Mouse (Mus musculus): ENCODE measurements around the gene Gm28845.

Gene Gm28845

GRCm38 (mm10) chr1:65119438-65119837 is at the start of gene Gm28845:
TSS of gene Gm28845 (minus strand) at chr1:65119558.
- DNase-seq: no peak

DNA sequence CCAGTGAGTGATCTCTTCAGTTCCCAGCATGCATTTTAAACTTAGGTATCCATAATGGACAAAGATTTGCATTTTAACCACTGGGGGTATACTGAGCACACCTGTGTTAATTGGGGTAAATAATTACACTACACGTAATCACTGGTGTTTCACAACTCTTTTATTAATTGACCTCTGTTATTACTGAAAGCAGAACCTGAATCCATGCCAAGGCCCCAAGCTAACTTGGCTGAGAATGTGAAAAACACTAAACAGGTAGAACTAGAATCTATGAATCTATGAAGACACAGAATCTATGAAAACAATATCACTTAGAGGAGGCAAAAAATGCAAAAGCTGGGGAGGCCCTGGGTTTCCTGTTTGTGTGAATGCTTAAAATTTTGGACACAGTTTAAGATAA is 48.1 kb upstream of the Gm28845 start:
- no peak for DNase-seq

- DNase-seq: no peak
Observed at GRCm38 (mm10) chr1:65162210-65162609, 42.9 kb upstream of the Gm28845 start.

DNA sequence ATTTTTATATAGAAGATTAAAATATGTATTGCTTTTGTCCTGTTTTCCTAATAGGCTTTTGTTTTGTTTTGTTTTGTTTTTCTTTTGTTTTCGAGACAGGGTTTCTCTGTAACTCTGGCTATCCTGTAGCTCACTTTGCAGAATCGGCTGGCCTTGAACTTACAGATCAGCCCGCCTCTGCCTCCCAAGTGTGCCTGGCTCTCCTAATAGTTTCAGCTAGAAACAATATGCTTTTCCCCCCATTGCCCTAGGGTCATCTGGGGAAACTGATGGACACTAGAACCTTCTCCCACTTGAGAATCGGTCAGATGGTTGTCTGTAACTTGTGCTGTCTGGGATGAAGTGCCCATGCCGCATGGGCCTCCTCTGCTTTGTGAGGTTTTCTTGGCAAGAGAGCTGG is 36.8 kb upstream of the Gm28845 start:
- DNase-seq: no peak

DNA sequence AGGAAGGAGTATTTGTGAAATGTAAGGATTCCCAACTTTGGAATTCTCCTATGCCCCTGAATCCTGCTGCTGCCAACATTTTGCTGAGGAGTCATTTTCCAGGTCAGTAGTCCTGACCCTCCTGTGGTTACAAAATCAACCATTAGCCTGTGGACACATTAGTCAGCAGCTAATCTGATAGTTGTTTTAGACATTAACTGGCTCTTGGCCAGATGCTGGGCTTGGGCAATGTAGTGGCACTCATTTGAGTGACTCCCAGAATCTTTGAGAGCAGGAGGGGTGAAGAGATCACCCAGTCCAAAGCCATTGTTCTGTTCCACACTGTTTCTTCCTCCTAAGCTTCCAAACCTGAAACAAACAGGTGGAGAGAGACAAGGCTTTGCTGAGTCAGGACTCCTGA is 35.5 kb upstream of the Gm28845 start:
- peak; percentile 35 for DNase-seq

- DNase-seq: no peak
Observed at GRCm38 (mm10) chr1:65147971-65148370, 28.6 kb upstream of the Gm28845 start.

GRCm38 (mm10) chr1:65147326-65147725 is 28.0 kb upstream of the Gm28845 start:
- no peak for DNase-seq

- no peak for DNase-seq
Observed at GRCm38 (mm10) chr1:65146601-65147000, 27.2 kb upstream of the Gm28845 start.

DNA sequence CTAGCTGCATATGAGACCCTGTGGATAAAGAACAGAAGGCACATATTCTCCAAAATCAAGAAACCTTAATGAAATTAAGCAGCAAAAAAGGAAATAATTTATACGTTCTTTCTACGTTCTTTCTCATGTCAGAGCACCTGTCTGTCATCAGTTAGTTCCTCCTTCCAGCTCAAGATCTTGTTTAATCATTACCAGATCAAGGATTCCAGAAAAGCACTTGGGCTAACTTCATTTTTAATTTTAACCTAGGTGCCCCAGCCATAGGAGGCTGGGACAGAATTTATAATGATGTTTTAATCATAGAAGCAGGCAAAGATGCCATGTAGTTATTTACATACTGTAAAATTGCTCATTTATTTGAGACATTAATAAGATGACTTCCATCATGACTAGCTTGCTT is 25.4 kb upstream of the Gm28845 start:
- DNase-seq: no peak

DNA sequence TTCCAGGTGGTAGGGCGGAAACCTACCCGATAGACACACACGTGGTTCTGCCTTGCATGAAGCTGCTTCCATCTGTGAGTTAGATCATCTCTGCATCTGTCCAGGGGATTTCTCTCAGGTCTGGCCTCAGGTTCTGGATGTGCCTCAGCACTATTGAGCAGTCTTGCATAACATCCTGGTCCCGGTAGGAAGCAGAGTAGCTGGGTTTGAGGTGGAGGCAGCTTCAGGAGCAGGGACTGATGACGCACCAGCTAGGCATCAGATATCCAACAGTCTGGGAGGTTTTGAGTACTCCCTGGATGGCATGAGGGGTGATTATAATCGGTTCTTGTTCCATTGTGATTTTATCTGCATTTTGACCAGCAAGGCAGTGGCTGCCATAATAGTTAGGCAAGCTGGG is 18.2 kb upstream of the Gm28845 start:
- DNase-seq: no peak

DNA sequence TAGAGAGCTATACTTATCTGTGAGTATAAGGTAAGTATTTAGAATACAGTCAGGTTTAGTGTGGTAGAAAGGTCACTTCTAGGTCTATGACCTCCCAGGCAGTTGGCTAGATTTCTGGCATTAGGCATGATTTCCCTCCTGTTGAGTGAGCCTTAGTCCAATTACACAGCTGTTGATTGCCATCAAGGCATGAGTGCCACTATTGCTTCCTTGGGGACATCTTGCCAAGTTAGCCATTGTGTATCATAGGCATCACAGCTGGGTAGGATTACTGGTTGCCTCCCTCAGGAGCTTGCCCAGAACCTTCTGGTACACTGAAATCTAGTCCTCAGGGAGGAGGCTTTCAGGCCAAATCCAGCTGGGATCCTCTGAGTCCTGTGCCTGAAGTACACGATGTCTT is 13.5 kb upstream of the Gm28845 start:
- DNase-seq: no peak

DNA sequence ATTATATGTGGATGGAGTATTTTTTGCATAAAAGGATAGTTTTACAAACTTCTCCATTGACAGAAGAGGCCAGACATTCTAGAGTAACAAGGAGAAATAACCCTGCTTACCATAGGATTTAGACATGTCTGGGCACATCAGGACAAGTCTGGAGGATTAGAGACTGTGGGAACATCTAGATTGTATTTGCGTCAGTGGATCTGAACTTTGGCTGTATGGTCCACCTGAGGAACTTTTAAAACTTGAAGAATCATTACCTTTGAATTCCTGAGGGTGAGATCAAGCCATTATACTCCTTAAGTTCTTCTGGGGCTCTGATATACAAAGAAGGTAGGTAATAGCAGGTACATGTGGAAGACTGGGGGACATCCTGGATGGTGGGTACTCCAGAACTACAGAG is 12.3 kb upstream of the Gm28845 start:
- DNase-seq: no peak

DNA sequence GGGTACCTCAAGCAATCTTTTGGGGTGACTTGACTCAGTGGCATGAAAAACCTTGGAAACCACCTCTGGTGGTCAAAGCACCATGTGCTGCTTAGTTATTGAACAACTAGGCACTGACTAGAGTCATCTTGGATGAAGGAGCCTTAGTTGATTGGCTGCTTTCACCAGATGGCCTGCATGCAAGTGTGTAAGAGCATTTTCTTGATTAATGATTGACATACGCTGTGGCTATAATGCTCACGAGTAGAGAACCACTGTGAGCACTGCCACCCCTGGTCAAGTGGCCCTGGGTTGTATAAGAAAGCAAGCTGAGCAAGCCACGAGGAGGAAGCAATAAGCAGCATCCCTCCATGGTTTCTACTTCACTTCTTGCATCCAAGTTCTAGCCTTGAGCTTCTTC is 10.9 kb upstream of the Gm28845 start:
- DNase-seq: no peak

DNA sequence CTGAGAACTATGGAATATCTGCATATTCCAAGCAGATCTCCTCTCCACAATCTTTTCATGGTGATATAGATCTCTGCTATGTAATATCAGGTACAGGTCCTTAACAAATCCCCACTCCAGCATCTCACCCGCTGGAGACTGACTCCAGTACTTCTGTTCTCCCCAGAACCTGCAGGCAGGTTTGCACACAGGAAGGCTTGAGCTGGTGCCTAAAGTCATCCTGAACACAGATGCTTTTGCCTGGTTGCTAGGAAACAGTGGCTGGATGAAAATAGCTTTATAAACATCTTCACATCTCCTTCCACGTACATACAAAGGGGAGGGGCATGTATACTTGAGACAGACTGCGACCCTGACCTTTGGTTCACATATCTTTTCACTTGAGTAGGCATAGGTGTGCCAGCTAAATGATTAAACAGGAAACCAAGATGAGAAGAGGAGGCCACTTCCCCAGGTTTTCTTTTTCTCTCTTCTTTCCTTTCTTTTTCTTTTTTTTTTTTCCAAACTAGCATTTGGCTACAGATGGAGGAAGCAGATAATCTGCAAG is 10.3 kb upstream of the Gm28845 start:
- no peak for DNase-seq

- no peak for DNase-seq
Observed at GRCm38 (mm10) chr1:65122574-65123372, 3.4 kb upstream of the Gm28845 start, which contains the start of gene D630023F18Rik. TSS of gene D630023F18Rik (minus strand) at chr1:65123214.

- no peak for DNase-seq
Observed at GRCm38 (mm10) chr1:65118150-65118913, 1.0 kb downstream of the Gm28845 start.

GRCm38 (mm10) chr1:65113536-65114172 is 5.7 kb downstream of the Gm28845 start:
- peak; percentile 37 for DNase-seq

- no peak for DNase-seq
Observed at GRCm38 (mm10) chr1:65112807-65113196, 6.6 kb downstream of the Gm28845 start.

DNA sequence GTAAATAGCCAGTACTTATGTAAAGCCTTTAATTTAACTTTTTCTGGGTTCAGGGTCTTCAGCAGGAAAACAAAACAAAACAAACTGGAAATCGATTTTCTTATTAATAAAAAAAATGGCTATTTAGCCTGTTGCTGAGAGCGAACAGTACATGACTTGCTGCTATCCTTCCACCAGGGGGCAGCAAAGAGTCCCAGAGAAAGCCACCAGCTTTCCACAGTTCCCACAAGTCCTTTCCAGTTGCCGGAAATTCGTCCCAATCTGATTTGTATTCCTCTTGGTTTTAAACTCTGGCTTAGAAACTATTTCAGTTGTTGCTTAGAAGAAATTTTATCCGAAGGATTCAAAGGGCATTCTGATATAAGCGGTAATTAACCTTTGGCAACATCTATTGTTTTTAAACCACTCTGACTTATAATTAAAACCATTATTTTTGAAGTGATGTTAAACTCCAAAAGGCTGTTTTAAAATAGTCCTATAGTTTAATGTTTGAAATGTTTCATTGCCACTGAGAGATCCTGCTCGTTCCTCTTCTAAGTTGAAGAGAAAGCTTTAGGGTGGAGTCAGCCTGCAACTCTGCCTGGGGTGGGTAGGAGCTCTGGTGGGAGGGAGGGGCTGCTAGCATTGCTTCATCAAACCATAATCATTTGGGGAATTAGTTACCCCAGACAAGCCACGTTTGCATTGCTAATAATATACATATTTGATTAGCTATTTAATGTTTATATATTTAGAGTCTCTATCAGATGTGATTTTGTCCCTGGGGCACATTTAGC is 7.1 kb downstream of the Gm28845 start:
- peak; percentile 83 for DNase-seq

GRCm38 (mm10) chr1:65109756-65110435 is 9.5 kb downstream of the Gm28845 start:
- no peak for DNase-seq

DNA sequence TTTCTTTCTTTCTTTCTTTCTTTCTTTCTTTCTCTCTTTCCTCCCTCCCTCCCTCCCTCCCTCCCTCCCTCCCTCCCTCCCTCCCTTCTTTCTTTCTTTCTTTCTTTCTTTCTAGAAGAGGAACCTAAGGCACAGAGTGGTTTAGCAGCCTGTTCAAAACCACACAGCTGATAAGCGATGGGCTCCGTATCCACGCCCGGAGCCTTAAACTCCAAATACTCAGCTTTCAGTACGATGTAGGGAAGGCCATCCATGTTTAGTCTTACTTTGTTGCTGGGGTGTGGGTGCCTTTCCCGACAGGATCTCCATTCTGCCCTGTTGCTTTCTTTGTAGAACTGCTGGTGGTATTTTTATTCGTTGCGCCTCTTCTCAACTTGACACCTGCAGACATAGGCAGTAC is 10.2 kb downstream of the Gm28845 start:
- no peak for DNase-seq

DNA sequence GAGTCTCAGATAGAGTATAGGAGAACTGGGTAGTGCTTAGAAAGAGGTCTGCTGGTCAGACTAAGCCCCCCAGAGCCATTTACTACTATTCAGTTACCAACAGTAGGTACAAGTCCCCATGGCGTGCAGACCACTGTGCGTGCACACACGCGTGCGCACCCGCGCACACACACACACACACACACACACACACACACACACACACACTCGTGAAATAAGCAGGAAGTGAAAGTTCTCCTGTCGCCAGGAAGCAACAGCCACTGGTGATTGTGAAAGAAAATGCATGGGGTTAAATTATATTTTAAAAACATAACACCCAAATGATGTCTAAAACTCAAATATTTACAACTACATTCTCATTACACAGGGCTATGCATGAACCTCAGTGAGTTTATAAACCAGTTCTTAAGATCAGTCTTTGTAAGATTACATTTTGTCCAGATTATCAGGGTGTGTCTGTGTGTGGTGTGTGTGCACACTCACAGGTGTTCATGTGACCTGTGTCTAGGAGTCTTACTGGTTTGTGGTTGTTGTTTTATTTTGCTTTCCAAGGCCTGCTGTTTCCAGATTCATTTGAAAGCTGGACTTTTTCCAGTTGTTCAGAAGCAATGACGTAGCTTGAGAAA is 11.6 kb downstream of the Gm28845 start:
- no peak for DNase-seq
